Mouse (Mus musculus): Measurements from ENCODE around the gene Fkbp14. TPM values are rescaled to one million over a fixed set of nuclear protein-coding genes. Genes with fewer than 3 reads are reported as not detected.

Gene Fkbp14
- 11.3 and 11.4 TPM in 2 replicates for polyA plus RNA-seq (2012; rRNA removed)

DNA sequence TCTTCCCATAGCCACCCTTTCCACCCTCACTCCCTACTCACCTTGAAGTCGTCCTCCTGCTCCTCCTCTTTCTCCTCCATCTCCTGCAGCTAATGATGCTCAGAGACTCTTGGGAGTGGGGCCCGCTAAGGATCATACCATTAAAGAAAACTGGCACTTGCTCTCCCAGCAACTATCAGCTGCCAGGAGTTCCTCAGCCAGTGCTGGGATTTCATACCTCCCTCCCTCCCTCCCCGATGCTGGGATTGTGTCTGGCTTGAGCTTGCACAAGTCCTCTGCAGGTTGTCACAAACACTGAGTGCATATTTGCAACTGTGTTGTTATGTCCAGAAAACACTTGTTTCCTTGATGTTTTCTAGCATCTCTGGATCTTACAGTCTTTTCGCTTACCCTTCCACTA, at the start of gene Fkbp14:
TSS of gene Fkbp14 (minus strand) at position 101 of the 400 bp plus-strand sequence.
- Histone ChIP-seq H3K4me3 (ENCODE audit: insufficient read depth, low read length) (peak within 1 kb of the TSS; percentile 45; the same call in 1 of the 2 replicates), H3K4me1 (ENCODE audit: control insufficient read depth, insufficient read depth, low read length) (peaks cover 5% of the 10 kb centered on the region; the same call in 1 of the 2 replicates), H3K27ac (ENCODE audit: insufficient read depth, low read length) (no peak within 1 kb of the TSS)
- TF ChIP-seq CTCF (IDR thresholded peaks at IDR 0.05; ENCODE audit: extremely low read depth, insufficient read depth, low read length) (no peak), POLR2A (IDR thresholded peaks at IDR 0.05; ENCODE audit: extremely low read depth, insufficient read depth, low read length) (no peak)

DNA sequence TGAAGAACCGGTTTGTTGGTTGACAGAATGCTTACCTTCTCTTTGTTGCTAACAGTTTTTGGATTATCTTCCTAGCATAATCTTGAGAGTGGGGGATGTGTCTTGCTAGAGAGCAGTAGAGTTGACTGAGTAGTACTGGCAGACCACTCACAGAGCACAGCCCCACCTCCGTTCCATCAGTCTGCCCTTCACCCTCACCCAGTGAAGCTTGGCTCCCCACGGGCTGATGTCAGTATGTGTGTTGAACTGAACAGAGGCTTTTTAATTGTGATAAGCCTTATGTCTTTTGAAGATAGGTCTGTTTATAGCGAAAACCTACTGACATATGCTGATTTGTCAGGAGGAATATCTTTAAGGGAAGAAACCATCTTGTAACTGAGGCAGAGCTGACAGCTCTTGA, 46.1 kb upstream of the Fkbp14 start:
- no peak for TF ChIP-seq CTCF (IDR thresholded peaks at IDR 0.05; ENCODE audit: extremely low read depth, insufficient read depth, low read length)
- no peak for TF ChIP-seq POLR2A (IDR thresholded peaks at IDR 0.05; ENCODE audit: extremely low read depth, insufficient read depth, low read length)
- Histone ChIP-seq H3K4me3 (ENCODE audit: insufficient read depth, low read length) (no peak overlapping the region), H3K4me1 (ENCODE audit: control insufficient read depth, insufficient read depth, low read length) (no peaks in the 10 kb centered on the region), H3K27ac (ENCODE audit: insufficient read depth, low read length) (no peak overlapping the region)

- no peak overlapping the region for H3K4me3 ChIP-seq (ENCODE audit: insufficient read depth, low read length)
- H3K27ac ChIP-seq (ENCODE audit: insufficient read depth, low read length), result no peak overlapping the region
- no peaks in the 10 kb centered on the region for H3K4me1 ChIP-seq (ENCODE audit: control insufficient read depth, insufficient read depth, low read length)
- TF ChIP-seq CTCF (IDR thresholded peaks at IDR 0.05; ENCODE audit: extremely low read depth, insufficient read depth, low read length) (no peak), POLR2A (IDR thresholded peaks at IDR 0.05; ENCODE audit: extremely low read depth, insufficient read depth, low read length) (no peak)
These were observed 44.8 kb upstream of the Fkbp14 start for GRCm38 (mm10) chr6:54641953-54642352.

GRCm38 (mm10) chr6:54639877-54640276, 42.8 kb upstream of the Fkbp14 start:
- Histone ChIP-seq H3K4me1 (ENCODE audit: control insufficient read depth, insufficient read depth, low read length) (no peaks in the 10 kb centered on the region), H3K27ac (ENCODE audit: insufficient read depth, low read length) (no peak overlapping the region), H3K4me3 (ENCODE audit: insufficient read depth, low read length) (no peak overlapping the region)
- no peak for TF ChIP-seq CTCF (IDR thresholded peaks at IDR 0.05; ENCODE audit: extremely low read depth, insufficient read depth, low read length)
- TF ChIP-seq POLR2A (IDR thresholded peaks at IDR 0.05; ENCODE audit: extremely low read depth, insufficient read depth, low read length), result no peak

- Histone ChIP-seq H3K4me1 (ENCODE audit: control insufficient read depth, insufficient read depth, low read length) (no peaks in the 10 kb centered on the region), H3K4me3 (ENCODE audit: insufficient read depth, low read length) (no peak overlapping the region), H3K27ac (ENCODE audit: insufficient read depth, low read length) (no peak overlapping the region)
- TF ChIP-seq POLR2A (IDR thresholded peaks at IDR 0.05; ENCODE audit: extremely low read depth, insufficient read depth, low read length) (no peak), CTCF (IDR thresholded peaks at IDR 0.05; ENCODE audit: extremely low read depth, insufficient read depth, low read length) (peak; percentile 38; the same call in 1 of the 2 replicates)
These were observed 34.4 kb upstream of the Fkbp14 start for GRCm38 (mm10) chr6:54631462-54631861.

- TF ChIP-seq POLR2A (IDR thresholded peaks at IDR 0.05; ENCODE audit: extremely low read depth, insufficient read depth, low read length) (no peak), CTCF (IDR thresholded peaks at IDR 0.05; ENCODE audit: extremely low read depth, insufficient read depth, low read length) (peak; percentile 31; the same call in 1 of the 2 replicates)
- H3K4me1 ChIP-seq (ENCODE audit: control insufficient read depth, insufficient read depth, low read length), result no peaks in the 10 kb centered on the region
- H3K27ac ChIP-seq (ENCODE audit: insufficient read depth, low read length), result no peak overlapping the region
- no peak overlapping the region for H3K4me3 ChIP-seq (ENCODE audit: insufficient read depth, low read length)
These were observed 32.6 kb upstream of the Fkbp14 start for GRCm38 (mm10) chr6:54629734-54630133.

- Histone ChIP-seq H3K4me3 (ENCODE audit: insufficient read depth, low read length) (no peak overlapping the region), H3K4me1 (ENCODE audit: control insufficient read depth, insufficient read depth, low read length) (no peaks in the 10 kb centered on the region), H3K27ac (ENCODE audit: insufficient read depth, low read length) (no peak overlapping the region)
- TF ChIP-seq CTCF (IDR thresholded peaks at IDR 0.05; ENCODE audit: extremely low read depth, insufficient read depth, low read length), result no peak
- TF ChIP-seq POLR2A (IDR thresholded peaks at IDR 0.05; ENCODE audit: extremely low read depth, insufficient read depth, low read length), result no peak
These were observed 31.3 kb upstream of the Fkbp14 start for GRCm38 (mm10) chr6:54628381-54628780.

- Histone ChIP-seq H3K4me1 (ENCODE audit: control insufficient read depth, insufficient read depth, low read length) (no peaks in the 10 kb centered on the region), H3K27ac (ENCODE audit: insufficient read depth, low read length) (no peak overlapping the region), H3K4me3 (ENCODE audit: insufficient read depth, low read length) (no peak overlapping the region)
- no peak for TF ChIP-seq CTCF (IDR thresholded peaks at IDR 0.05; ENCODE audit: extremely low read depth, insufficient read depth, low read length)
- no peak for TF ChIP-seq POLR2A (IDR thresholded peaks at IDR 0.05; ENCODE audit: extremely low read depth, insufficient read depth, low read length)
These were observed 23.2 kb upstream of the Fkbp14 start for GRCm38 (mm10) chr6:54620357-54620756.

DNA sequence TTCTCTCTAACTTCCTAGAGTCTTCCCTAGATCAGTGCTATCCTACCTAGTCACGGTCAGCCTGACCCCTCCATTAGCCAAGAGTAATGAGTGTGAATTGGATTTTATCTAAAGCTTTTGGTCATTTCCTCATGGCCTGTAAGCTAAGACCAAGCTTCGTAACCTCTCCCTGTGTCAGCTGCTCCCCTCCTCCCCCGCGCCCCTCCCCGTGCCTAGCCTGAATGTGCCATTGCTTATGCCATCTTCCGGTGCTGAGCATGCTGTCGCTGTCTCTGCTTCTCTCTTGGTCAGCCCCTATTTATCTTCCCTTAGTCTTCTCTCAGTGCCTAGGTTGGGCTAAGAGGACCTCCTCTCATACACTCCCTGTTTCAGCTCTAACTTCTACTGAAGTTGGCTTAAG, 22.4 kb upstream of the Fkbp14 start:
- no peaks in the 10 kb centered on the region for H3K4me1 ChIP-seq (ENCODE audit: control insufficient read depth, insufficient read depth, low read length)
- no peak overlapping the region for H3K4me3 ChIP-seq (ENCODE audit: insufficient read depth, low read length)
- TF ChIP-seq CTCF (IDR thresholded peaks at IDR 0.05; ENCODE audit: extremely low read depth, insufficient read depth, low read length) (no peak), POLR2A (IDR thresholded peaks at IDR 0.05; ENCODE audit: extremely low read depth, insufficient read depth, low read length) (no peak)
- no peak overlapping the region for H3K27ac ChIP-seq (ENCODE audit: insufficient read depth, low read length)

- no peak for TF ChIP-seq CTCF (IDR thresholded peaks at IDR 0.05; ENCODE audit: extremely low read depth, insufficient read depth, low read length)
- no peak for TF ChIP-seq POLR2A (IDR thresholded peaks at IDR 0.05; ENCODE audit: extremely low read depth, insufficient read depth, low read length)
- H3K27ac ChIP-seq (ENCODE audit: insufficient read depth, low read length), result no peak overlapping the region
- H3K4me1 ChIP-seq (ENCODE audit: control insufficient read depth, insufficient read depth, low read length), result no peaks in the 10 kb centered on the region
- H3K4me3 ChIP-seq (ENCODE audit: insufficient read depth, low read length), result no peak overlapping the region
These were observed 20.3 kb upstream of the Fkbp14 start for GRCm38 (mm10) chr6:54617363-54617762.
